Mouse (Mus musculus): ENCODE measurements around the gene Cog7. TPM values are rescaled to one million over a fixed set of nuclear protein-coding genes. Genes with fewer than 3 reads are reported as not detected.

Cog7 gene
- polyA plus RNA-seq, 1 experiment from 2014 or later: 9.6 TPM

GRCm38 (mm10) chr7:121963883-121964398, 17.6 kb downstream of the Cog7 start:
- ATAC-seq (ENCODE audit: low read depth): no peak
- Histone ChIP-seq H3K36me3 (ENCODE audit: control insufficient read depth, insufficient read depth) (peaks cover 13% of the 10 kb centered on the region), H3K9me3 (replicated peaks; ENCODE audit: control insufficient read depth, low read length) (no peaks in the 10 kb centered on the region), H3K9ac (ENCODE audit: low read depth, low read length) (no peak overlapping the region), H3K4me3 (ENCODE audit: low read depth, low read length) (no peak overlapping the region), H3K4me1 (ENCODE audit: control insufficient read depth, low read depth, low read length) (peaks cover 8% of the 10 kb centered on the region), H3K27me3 (ENCODE audit: control insufficient read depth, insufficient read depth, low read depth, low read length) (no peaks in the 10 kb centered on the region), H3K4me2 (ENCODE audit: low read depth, low read length) (no peak overlapping the region), H3K27ac (ENCODE audit: low read length) (no peak overlapping the region)
- 68% methylated on average over 6 of the region's 6 CpGs for WGBS (ENCODE audit: insufficient replicate concordance)

GRCm38 (mm10) chr7:121962571-121962959, 18.9 kb downstream of the Cog7 start:
- no peak overlapping the region for H3K4me2 ChIP-seq (ENCODE audit: low read depth, low read length)
- H3K4me3 ChIP-seq (ENCODE audit: low read depth, low read length): no peak overlapping the region
- no peaks in the 10 kb centered on the region for H3K27me3 ChIP-seq (ENCODE audit: control insufficient read depth, insufficient read depth, low read depth, low read length)
- 70% methylated on average over 3 of the region's 3 CpGs for WGBS (ENCODE audit: insufficient replicate concordance)
- H3K4me1 ChIP-seq (ENCODE audit: control insufficient read depth, low read depth, low read length): peaks cover 3% of the 10 kb centered on the region; the same call in 1 of the 2 replicates
- no peak overlapping the region for H3K9ac ChIP-seq (ENCODE audit: low read depth, low read length)
- H3K9me3 ChIP-seq (replicated peaks; ENCODE audit: control insufficient read depth, low read length): no peaks in the 10 kb centered on the region
- peaks cover 13% of the 10 kb centered on the region for H3K36me3 ChIP-seq (ENCODE audit: control insufficient read depth, insufficient read depth)
- no peak for ATAC-seq (ENCODE audit: low read depth)
- no peak overlapping the region for H3K27ac ChIP-seq (ENCODE audit: low read length)

- 61% methylated on average over 7 of the region's 7 CpGs for WGBS (ENCODE audit: insufficient replicate concordance)
- ATAC-seq (ENCODE audit: low read depth): no peak
Observed at GRCm38 (mm10) chr7:121961913-121962570, 19.5 kb downstream of the Cog7 start.

GRCm38 (mm10) chr7:121955802-121956201, 25.7 kb downstream of the Cog7 start:
- no peak overlapping the region for H3K9ac ChIP-seq (ENCODE audit: low read depth, low read length)
- no peak overlapping the region for H3K4me2 ChIP-seq (ENCODE audit: low read depth, low read length)
- no peaks in the 10 kb centered on the region for H3K9me3 ChIP-seq (replicated peaks; ENCODE audit: control insufficient read depth, low read length)
- no peak overlapping the region for H3K27ac ChIP-seq (ENCODE audit: low read length)
- 72% methylated on average over 12 of the region's 12 CpGs for WGBS (ENCODE audit: insufficient replicate concordance)
- ATAC-seq (ENCODE audit: low read depth): no peak
- H3K4me1 ChIP-seq (ENCODE audit: control insufficient read depth, low read depth, low read length): no peaks in the 10 kb centered on the region
- no peaks in the 10 kb centered on the region; the same call in 1 of the 2 replicates for H3K36me3 ChIP-seq (ENCODE audit: control insufficient read depth, insufficient read depth)
- H3K27me3 ChIP-seq (ENCODE audit: control insufficient read depth, insufficient read depth, low read depth, low read length): no peaks in the 10 kb centered on the region
- no peak overlapping the region for H3K4me3 ChIP-seq (ENCODE audit: low read depth, low read length)

More at GRCm38 (mm10) chr7:121961913-121962570, 19.5 kb downstream of the Cog7 start:
- H3K9me3 ChIP-seq (replicated peaks; ENCODE audit: control insufficient read depth, low read length): no peaks in the 10 kb centered on the region
- peaks cover 13% of the 10 kb centered on the region for H3K36me3 ChIP-seq (ENCODE audit: control insufficient read depth, insufficient read depth)
- H3K27ac ChIP-seq (ENCODE audit: low read length): no peak overlapping the region
- no peak overlapping the region for H3K4me3 ChIP-seq (ENCODE audit: low read depth, low read length)
- H3K27me3 ChIP-seq (ENCODE audit: control insufficient read depth, insufficient read depth, low read depth, low read length): no peaks in the 10 kb centered on the region
- H3K4me2 ChIP-seq (ENCODE audit: low read depth, low read length): no peak overlapping the region
- H3K9ac ChIP-seq (ENCODE audit: low read depth, low read length): no peak overlapping the region
- peaks cover 3% of the 10 kb centered on the region; the same call in 1 of the 2 replicates for H3K4me1 ChIP-seq (ENCODE audit: control insufficient read depth, low read depth, low read length)

GRCm38 (mm10) chr7:121954891-121955669, 26.4 kb downstream of the Cog7 start:
- no peak overlapping the region for H3K9ac ChIP-seq (ENCODE audit: low read depth, low read length)
- WGBS (ENCODE audit: insufficient replicate concordance): 75% methylated on average over 11 of the region's 11 CpGs
- no peak overlapping the region for H3K27ac ChIP-seq (ENCODE audit: low read length)
- H3K36me3 ChIP-seq (ENCODE audit: control insufficient read depth, insufficient read depth): no peaks in the 10 kb centered on the region; the same call in 1 of the 2 replicates
- no peaks in the 10 kb centered on the region for H3K4me1 ChIP-seq (ENCODE audit: control insufficient read depth, low read depth, low read length)
- no peaks in the 10 kb centered on the region for H3K27me3 ChIP-seq (ENCODE audit: control insufficient read depth, insufficient read depth, low read depth, low read length)
- H3K4me3 ChIP-seq (ENCODE audit: low read depth, low read length): no peak overlapping the region
- H3K9me3 ChIP-seq (replicated peaks; ENCODE audit: control insufficient read depth, low read length): no peaks in the 10 kb centered on the region
- ATAC-seq (ENCODE audit: low read depth): no peak
- H3K4me2 ChIP-seq (ENCODE audit: low read depth, low read length): no peak overlapping the region

GRCm38 (mm10) chr7:121947513-121947912, 34.0 kb downstream of the Cog7 start:
- 69% methylated on average over 4 of the region's 4 CpGs for WGBS (ENCODE audit: insufficient replicate concordance)
- no peaks in the 10 kb centered on the region for H3K9me3 ChIP-seq (replicated peaks; ENCODE audit: control insufficient read depth, low read length)
- H3K4me1 ChIP-seq (ENCODE audit: control insufficient read depth, low read depth, low read length): no peaks in the 10 kb centered on the region
- no peaks in the 10 kb centered on the region for H3K27me3 ChIP-seq (ENCODE audit: control insufficient read depth, insufficient read depth, low read depth, low read length)
- no peak for ATAC-seq (ENCODE audit: low read depth)
- H3K9ac ChIP-seq (ENCODE audit: low read depth, low read length): no peak overlapping the region
- H3K4me2 ChIP-seq (ENCODE audit: low read depth, low read length): no peak overlapping the region
- no peaks in the 10 kb centered on the region for H3K36me3 ChIP-seq (ENCODE audit: control insufficient read depth, insufficient read depth)
- H3K4me3 ChIP-seq (ENCODE audit: low read depth, low read length): no peak overlapping the region
- H3K27ac ChIP-seq (ENCODE audit: low read length): no peak overlapping the region

- no peaks in the 10 kb centered on the region for H3K4me1 ChIP-seq (ENCODE audit: control insufficient read depth, low read depth, low read length)
- 81% methylated on average over 5 of the region's 5 CpGs for WGBS (ENCODE audit: insufficient replicate concordance)
- no peak overlapping the region for H3K4me3 ChIP-seq (ENCODE audit: low read depth, low read length)
- no peak overlapping the region for H3K27ac ChIP-seq (ENCODE audit: low read length)
- no peaks in the 10 kb centered on the region for H3K9me3 ChIP-seq (replicated peaks; ENCODE audit: control insufficient read depth, low read length)
- no peaks in the 10 kb centered on the region for H3K27me3 ChIP-seq (ENCODE audit: control insufficient read depth, insufficient read depth, low read depth, low read length)
- no peaks in the 10 kb centered on the region for H3K36me3 ChIP-seq (ENCODE audit: control insufficient read depth, insufficient read depth)
- no peak for ATAC-seq (ENCODE audit: low read depth)
- no peak overlapping the region for H3K4me2 ChIP-seq (ENCODE audit: low read depth, low read length)
- H3K9ac ChIP-seq (ENCODE audit: low read depth, low read length): no peak overlapping the region
Observed at GRCm38 (mm10) chr7:121946196-121946595, 35.3 kb downstream of the Cog7 start.

- WGBS (ENCODE audit: insufficient replicate concordance): 80% methylated on average over 2 of the region's 2 CpGs
Observed at GRCm38 (mm10) chr7:121942371-121942770, 39.1 kb downstream of the Cog7 start.

GRCm38 (mm10) chr7:121941640-121942039, 39.9 kb downstream of the Cog7 start:
- H3K27ac ChIP-seq (ENCODE audit: low read length): no peak overlapping the region
- no peak overlapping the region for H3K4me2 ChIP-seq (ENCODE audit: low read depth, low read length)
- no peak overlapping the region for H3K4me3 ChIP-seq (ENCODE audit: low read depth, low read length)
- H3K9me3 ChIP-seq (replicated peaks; ENCODE audit: control insufficient read depth, low read length): no peaks in the 10 kb centered on the region
- 67% methylated on average over 3 of the region's 3 CpGs for WGBS (ENCODE audit: insufficient replicate concordance)
- H3K27me3 ChIP-seq (ENCODE audit: control insufficient read depth, insufficient read depth, low read depth, low read length): no peaks in the 10 kb centered on the region
- H3K36me3 ChIP-seq (ENCODE audit: control insufficient read depth, insufficient read depth): no peaks in the 10 kb centered on the region
- no peak overlapping the region for H3K9ac ChIP-seq (ENCODE audit: low read depth, low read length)
- ATAC-seq (ENCODE audit: low read depth): no peak
- H3K4me1 ChIP-seq (ENCODE audit: control insufficient read depth, low read depth, low read length): peaks cover 4% of the 10 kb centered on the region; the same call in 1 of the 2 replicates

More at GRCm38 (mm10) chr7:121942371-121942770, 39.1 kb downstream of the Cog7 start:
- H3K4me2 ChIP-seq (ENCODE audit: low read depth, low read length): no peak overlapping the region
- no peak overlapping the region for H3K27ac ChIP-seq (ENCODE audit: low read length)
- H3K4me1 ChIP-seq (ENCODE audit: control insufficient read depth, low read depth, low read length): peaks cover 4% of the 10 kb centered on the region; the same call in 1 of the 2 replicates
- H3K27me3 ChIP-seq (ENCODE audit: control insufficient read depth, insufficient read depth, low read depth, low read length): no peaks in the 10 kb centered on the region
- H3K36me3 ChIP-seq (ENCODE audit: control insufficient read depth, insufficient read depth): no peaks in the 10 kb centered on the region
- no peaks in the 10 kb centered on the region for H3K9me3 ChIP-seq (replicated peaks; ENCODE audit: control insufficient read depth, low read length)
- no peak for ATAC-seq (ENCODE audit: low read depth)
- no peak overlapping the region for H3K9ac ChIP-seq (ENCODE audit: low read depth, low read length)
- no peak overlapping the region for H3K4me3 ChIP-seq (ENCODE audit: low read depth, low read length)

All from liver, embryonic 16.5 days (tissue).